Mouse (Mus musculus): ENCODE results near the gene Timm17b. TPM values are rescaled to one million over a fixed set of nuclear protein-coding genes. Genes with fewer than 3 reads are reported as not detected.

The Timm17b gene
- polyA plus RNA-seq, 1 experiment from 2014 or later = 206 TPM

GRCm38 (mm10) chrX:7928270-7928790 is 29.2 kb downstream of the Timm17b start, which contains the start of gene Eras:
TSS of gene Eras (minus strand) at chrX:7928607.
- 17% methylated on average over 19 of the region's 19 CpGs for WGBS
- Histone ChIP-seq H3K4me3 (peak within 1 kb of the TSS; percentile 11; the same call in 1 of the 2 replicates), H3K27me3 (ENCODE audit: insufficient read depth, poor library complexity, severe bottlenecking) (peaks cover 63% of the 10 kb centered on the region), H3K4me1 (replicated peaks) (0 out of 2 replicates have a peak, but pooled peaks cover 7% of the 10 kb centered on the region), H3K36me3 (peaks cover 43% of the 10 kb centered on the region), H3K9me3 (peaks cover 8% of the 10 kb centered on the region; the same call in 1 of the 2 replicates), H3K27ac (no peak within 1 kb of the TSS)
- DNase-seq (ENCODE audit: low spot score) = no peak

GRCm38 (mm10) chrX:7936874-7937273 is 37.7 kb downstream of the Timm17b start:
- no peaks in the 10 kb centered on the region for H3K4me1 ChIP-seq (replicated peaks)
- no peak for DNase-seq (ENCODE audit: low spot score)
- H3K9me3 ChIP-seq = peaks cover 2% of the 10 kb centered on the region; the same call in 1 of the 2 replicates
- H3K27me3 ChIP-seq (ENCODE audit: insufficient read depth, poor library complexity, severe bottlenecking) = no peaks in the 10 kb centered on the region
- H3K4me3 ChIP-seq = no peak overlapping the region
- no peak overlapping the region for H3K27ac ChIP-seq
- 50% methylated on average over 11 of the region's 11 CpGs for WGBS
- H3K36me3 ChIP-seq = peaks cover 79% of the 10 kb centered on the region

- H3K9me3 ChIP-seq = peaks cover 2% of the 10 kb centered on the region; the same call in 1 of the 2 replicates
These were observed 38.5 kb downstream of the Timm17b start for GRCm38 (mm10) chrX:7937667-7938066.

DNA sequence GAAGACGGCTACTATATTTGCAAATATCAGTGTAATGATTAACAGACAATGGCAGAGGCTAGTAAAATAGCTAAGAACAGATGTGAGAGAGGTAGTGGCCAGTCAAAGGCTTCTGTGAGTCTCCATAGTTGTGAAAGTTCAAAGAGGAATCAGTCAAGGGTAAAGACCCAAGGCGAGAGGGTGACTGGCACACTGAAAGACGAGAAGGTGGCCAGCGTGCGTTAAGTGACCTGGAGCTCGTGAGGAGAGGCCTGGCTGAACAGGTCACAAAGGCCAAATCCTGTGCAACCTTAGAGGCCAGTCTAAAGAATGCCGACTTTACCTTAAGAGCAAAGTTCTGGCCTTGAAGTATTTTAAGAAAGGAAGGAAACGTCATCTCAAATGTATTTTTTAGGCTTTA is 46.5 kb downstream of the Timm17b start:
- no peak overlapping the region for H3K27ac ChIP-seq
- WGBS = 69% methylated on average over 8 of the region's 8 CpGs
- DNase-seq (ENCODE audit: low spot score) = no peak

More at GRCm38 (mm10) chrX:7937667-7938066, 38.5 kb downstream of the Timm17b start:
- Histone ChIP-seq H3K27ac (no peak overlapping the region), H3K4me1 (replicated peaks) (no peaks in the 10 kb centered on the region), H3K27me3 (ENCODE audit: insufficient read depth, poor library complexity, severe bottlenecking) (no peaks in the 10 kb centered on the region), H3K36me3 (peaks cover 75% of the 10 kb centered on the region), H3K4me3 (no peak overlapping the region)
- WGBS = 97% methylated on average over 6 of the region's 6 CpGs
- DNase-seq (ENCODE audit: low spot score) = no peak

DNA sequence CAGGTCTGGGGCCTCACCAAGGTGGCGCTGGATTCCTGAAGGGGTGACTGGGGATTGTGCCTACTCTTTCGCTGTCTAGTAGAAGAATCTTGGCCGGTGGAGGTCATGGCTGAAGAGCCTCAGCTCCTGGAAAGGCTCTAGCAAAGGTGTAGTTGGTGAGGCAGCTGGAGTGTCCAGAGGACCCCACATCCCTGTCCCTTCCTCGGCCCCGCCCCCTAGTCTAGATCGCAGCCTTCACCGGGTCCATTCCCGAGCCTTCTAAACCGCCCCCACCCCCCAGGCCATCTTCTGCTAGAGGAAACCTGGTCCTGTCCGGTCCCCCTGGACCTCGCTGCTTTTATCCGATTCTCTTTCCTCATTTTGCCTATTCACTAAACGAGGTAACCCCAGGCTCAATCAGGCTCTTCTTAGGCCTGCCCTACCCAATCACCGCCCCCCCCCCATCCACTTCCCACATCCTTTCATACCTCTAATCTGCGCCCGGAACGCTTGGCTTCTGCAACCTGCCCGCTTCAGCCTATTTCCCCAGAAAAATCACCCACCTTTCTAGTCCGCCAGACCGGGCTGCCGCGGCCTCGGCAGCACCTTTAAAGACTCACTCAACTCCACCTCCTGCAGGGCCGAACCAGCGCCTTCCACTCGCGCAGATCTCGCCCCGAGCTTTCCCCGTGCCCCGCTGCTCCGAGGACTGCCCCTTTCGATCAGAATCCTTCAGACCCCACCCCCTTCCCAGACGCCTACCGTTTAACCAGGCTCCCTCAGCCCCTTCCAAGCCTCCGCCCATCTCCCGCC is 48.1 kb downstream of the Timm17b start, which contains the start of gene Hdac6:
Gene Hdac6 (minus strand): TSS at position 782 of the 792 bp plus-strand sequence.
- no peaks in the 10 kb centered on the region for H3K27me3 ChIP-seq (ENCODE audit: insufficient read depth, poor library complexity, severe bottlenecking)
- peak within 1 kb of the TSS; percentile 86 for H3K27ac ChIP-seq
- WGBS = 15% methylated on average over 37 of the region's 37 CpGs
- peaks cover 7% of the 10 kb centered on the region for H3K4me1 ChIP-seq (replicated peaks)
- peak within 1 kb of the TSS; percentile 56 for H3K4me3 ChIP-seq
- H3K36me3 ChIP-seq = peaks cover 8% of the 10 kb centered on the region; the same call in 1 of the 2 replicates
- DNase-seq (ENCODE audit: low spot score) = peak; percentile 22
- H3K9me3 ChIP-seq = peaks cover 9% of the 10 kb centered on the region; the same call in 1 of the 2 replicates

More for the DNA sequence above, 46.5 kb downstream of the Timm17b start:
- H3K27me3 ChIP-seq (ENCODE audit: insufficient read depth, poor library complexity, severe bottlenecking) = no peaks in the 10 kb centered on the region
- peaks cover 7% of the 10 kb centered on the region for H3K4me1 ChIP-seq (replicated peaks)
- peaks cover 9% of the 10 kb centered on the region; the same call in 1 of the 2 replicates for H3K9me3 ChIP-seq
- no peak overlapping the region for H3K4me3 ChIP-seq
- peaks cover 22% of the 10 kb centered on the region for H3K36me3 ChIP-seq

DNA sequence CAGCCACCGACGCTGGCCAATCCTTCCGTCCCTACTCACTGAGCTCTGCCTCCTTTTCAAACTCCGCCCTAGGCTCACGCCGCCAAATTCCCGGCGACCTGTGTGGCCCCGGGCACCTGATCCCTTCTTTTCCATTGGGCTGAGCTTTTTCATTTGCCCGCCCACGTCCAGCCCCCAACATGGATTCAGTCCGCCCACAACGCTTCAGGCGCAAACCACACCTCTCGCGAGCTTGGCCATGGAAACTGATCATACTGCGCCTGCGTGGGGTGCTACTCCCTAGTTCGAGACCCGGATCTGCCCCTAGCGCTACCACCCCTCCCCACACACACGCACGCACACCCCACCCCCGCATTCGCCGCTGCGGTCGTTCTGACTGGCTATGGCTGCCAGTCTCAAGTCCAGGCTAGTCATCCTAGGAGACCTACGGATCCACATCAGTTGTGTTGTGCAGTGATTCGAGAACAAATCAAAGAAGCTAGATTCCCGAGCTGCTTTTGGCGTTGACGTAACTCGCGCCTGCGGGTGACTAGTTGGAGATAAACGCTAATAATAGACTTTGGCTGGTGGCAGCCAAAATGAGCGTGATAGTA is 48.8 kb downstream of the Timm17b start:
- DNase-seq (ENCODE audit: low spot score) = peak; percentile 93
- Histone ChIP-seq H3K27me3 (ENCODE audit: insufficient read depth, poor library complexity, severe bottlenecking) (no peaks in the 10 kb centered on the region), H3K36me3 (peaks cover 8% of the 10 kb centered on the region; the same call in 1 of the 2 replicates), H3K4me3 (peak overlapping the region; percentile 56), H3K27ac (peak overlapping the region; percentile 86), H3K9me3 (peaks cover 9% of the 10 kb centered on the region; the same call in 1 of the 2 replicates), H3K4me1 (replicated peaks) (peaks cover 7% of the 10 kb centered on the region)
- WGBS = 16% methylated on average over 38 of the region's 38 CpGs

- WGBS = 97% methylated on average over 7 of the region's 7 CpGs
- Histone ChIP-seq H3K4me3 (no peak overlapping the region), H3K27ac (no peak overlapping the region), H3K9me3 (0 out of 2 replicates have a peak, but pooled peaks cover 5% of the 10 kb centered on the region), H3K36me3 (no peaks in the 10 kb centered on the region), H3K27me3 (ENCODE audit: insufficient read depth, poor library complexity, severe bottlenecking) (no peaks in the 10 kb centered on the region), H3K4me1 (replicated peaks) (peaks cover 7% of the 10 kb centered on the region)
- DNase-seq (ENCODE audit: low spot score) = no peak
These were observed 50.9 kb downstream of the Timm17b start for GRCm38 (mm10) chrX:7950091-7950490.

Other genes with a start within 250 kb of the Timm17b start
- gene Prickle3, start 242.1 kb upstream of the Timm17b start, polyA plus RNA-seq (2016; fragmentation: Nextera tagmentation; extraction: Ambion mirVana) = 4.4 and 4.5 TPM in 2 replicates
- 40.9 and 52.0 TPM in 2 replicates for gene Plp2, start 228.0 kb upstream of the Timm17b start, polyA plus RNA-seq (2016; fragmentation: Nextera tagmentation; extraction: Ambion mirVana)
- not detected in 2 replicates for gene Magix, start 218.1 kb upstream of the Timm17b start, polyA plus RNA-seq (2016; fragmentation: Nextera tagmentation; extraction: Ambion mirVana)
- 36.0 and 42.8 TPM in 2 replicates for gene Gpkow, start 202.2 kb upstream of the Timm17b start, polyA plus RNA-seq (2016; fragmentation: Nextera tagmentation; extraction: Ambion mirVana)
- 19.5 and 23.7 TPM in 2 replicates for gene Wdr45, start 185.0 kb upstream of the Timm17b start, polyA plus RNA-seq (2016; fragmentation: Nextera tagmentation; extraction: Ambion mirVana)
- not detected in 2 replicates for gene Gm45208, start 177.1 kb upstream of the Timm17b start, polyA plus RNA-seq (2016; fragmentation: Nextera tagmentation; extraction: Ambion mirVana)
- gene Praf2, start 170.9 kb upstream of the Timm17b start, polyA plus RNA-seq (2016; fragmentation: Nextera tagmentation; extraction: Ambion mirVana) = 78.2 and 101 TPM in 2 replicates
- gene Ccdc120, start 148.5 kb upstream of the Timm17b start, polyA plus RNA-seq (2016; fragmentation: Nextera tagmentation; extraction: Ambion mirVana) = 18.7 and 22.9 TPM in 2 replicates
- 31.7 and 36.5 TPM in 2 replicates for gene Tfe3, start 136.8 kb upstream of the Timm17b start, polyA plus RNA-seq (2016; fragmentation: Nextera tagmentation; extraction: Ambion mirVana)
- gene Gripap1, start 109.6 kb upstream of the Timm17b start, polyA plus RNA-seq (2016; fragmentation: Nextera tagmentation; extraction: Ambion mirVana) = 45.3 and 47.8 TPM in 2 replicates
- gene Kcnd1, start 77.1 kb upstream of the Timm17b start, polyA plus RNA-seq (2016; fragmentation: Nextera tagmentation; extraction: Ambion mirVana) = 1.4 and 2.2 TPM in 2 replicates
- 43.8 and 55.9 TPM in 2 replicates for gene Otud5, start 58.0 kb upstream of the Timm17b start, polyA plus RNA-seq (2016; fragmentation: Nextera tagmentation; extraction: Ambion mirVana)
- gene Pim2, start 21.1 kb upstream of the Timm17b start, polyA plus RNA-seq (2016; fragmentation: Nextera tagmentation; extraction: Ambion mirVana) = 8.8 and 10.2 TPM in 2 replicates
- 26.6 and 32.5 TPM in 2 replicates for gene Slc35a2, start 15.3 kb upstream of the Timm17b start, polyA plus RNA-seq (2016; fragmentation: Nextera tagmentation; extraction: Ambion mirVana)
- 131 and 160 TPM in 2 replicates for gene Pqbp1, start 88 bp upstream of the Timm17b start, polyA plus RNA-seq (2016; fragmentation: Nextera tagmentation; extraction: Ambion mirVana)
- gene Gm10491, start 8.5 kb downstream of the Timm17b start, polyA plus RNA-seq (2016; fragmentation: Nextera tagmentation; extraction: Ambion mirVana) = not detected in 2 replicates
- gene Gm10490, start 10.2 kb downstream of the Timm17b start, polyA plus RNA-seq (2016; fragmentation: Nextera tagmentation; extraction: Ambion mirVana) = not detected in 2 replicates
- gene Pcsk1n, start 20.5 kb downstream of the Timm17b start, polyA plus RNA-seq (2016; fragmentation: Nextera tagmentation; extraction: Ambion mirVana) = 7.8 and 39.8 TPM in 2 replicates
- not detected in 2 replicates for gene Eras, start 29.2 kb downstream of the Timm17b start, polyA plus RNA-seq (2016; fragmentation: Nextera tagmentation; extraction: Ambion mirVana)
- gene Hdac6, start 48.5 kb downstream of the Timm17b start, polyA plus RNA-seq (2016; fragmentation: Nextera tagmentation; extraction: Ambion mirVana) = 58.5 and 61.5 TPM in 2 replicates
- gene Gata1, start 78.7 kb downstream of the Timm17b start, polyA plus RNA-seq (2016; fragmentation: Nextera tagmentation; extraction: Ambion mirVana) = 5.3 and 7.4 TPM in 2 replicates
- gene Glod5, start 119.1 kb downstream of the Timm17b start, polyA plus RNA-seq (2016; fragmentation: Nextera tagmentation; extraction: Ambion mirVana) = not detected in 2 replicates
- 74.9 and 90.9 TPM in 2 replicates for gene Suv39h1, start 175.4 kb downstream of the Timm17b start, polyA plus RNA-seq (2016; fragmentation: Nextera tagmentation; extraction: Ambion mirVana)
- 0.15 and 0.24 TPM in 2 replicates for gene Was, start 191.1 kb downstream of the Timm17b start, polyA plus RNA-seq (2016; fragmentation: Nextera tagmentation; extraction: Ambion mirVana)
- gene Wdr13, start 233.5 kb downstream of the Timm17b start, polyA plus RNA-seq (2016; fragmentation: Nextera tagmentation; extraction: Ambion mirVana) = 25.8 and 26.7 TPM in 2 replicates
- gene Rbm3, start 246.5 kb downstream of the Timm17b start, polyA plus RNA-seq (2016; fragmentation: Nextera tagmentation; extraction: Ambion mirVana) = 402 and 425 TPM in 2 replicates